Mouse (Mus musculus): ENCODE data around the gene 9130230L23Rik. TPM values are rescaled to one million over a fixed set of nuclear protein-coding genes. Genes with fewer than 3 reads are reported as not detected.

9130230L23Rik gene
- polyA plus RNA-seq, 1 experiment from 2014 or later: 0.35 TPM

GRCm38 (mm10) chr5:65959893-65960596 lies 44.0 kb downstream of the 9130230L23Rik start:
- Histone ChIP-seq H3K4me1 (replicated peaks) (peaks cover 9% of the 10 kb centered on the region), H3K27me3 (ENCODE audit: insufficient read depth, poor library complexity, severe bottlenecking) (no peaks in the 10 kb centered on the region), H3K4me3 (no peak overlapping the region), H3K27ac (no peak overlapping the region), H3K9me3 (no peaks in the 10 kb centered on the region), H3K36me3 (no peaks in the 10 kb centered on the region)
- WGBS: 74% methylated on average over 5 of the region's 5 CpGs
- DNase-seq (ENCODE audit: low spot score): no peak

- Histone ChIP-seq H3K9me3 (no peaks in the 10 kb centered on the region), H3K4me1 (replicated peaks) (peaks cover 13% of the 10 kb centered on the region), H3K27me3 (ENCODE audit: insufficient read depth, poor library complexity, severe bottlenecking) (no peaks in the 10 kb centered on the region), H3K4me3 (no peak overlapping the region), H3K27ac (no peak overlapping the region), H3K36me3 (no peaks in the 10 kb centered on the region)
- DNase-seq (ENCODE audit: low spot score): no peak
- WGBS: 6% methylated on average over 4 of the region's 4 CpGs
Observed at GRCm38 (mm10) chr5:65958597-65958996, 45.5 kb downstream of the 9130230L23Rik start.

- Histone ChIP-seq H3K27me3 (ENCODE audit: insufficient read depth, poor library complexity, severe bottlenecking) (no peaks in the 10 kb centered on the region), H3K36me3 (no peaks in the 10 kb centered on the region), H3K4me1 (replicated peaks) (peaks cover 16% of the 10 kb centered on the region), H3K27ac (peak overlapping the region; percentile 81), H3K9me3 (no peaks in the 10 kb centered on the region), H3K4me3 (peak overlapping the region; percentile 45)
- DNase-seq (ENCODE audit: low spot score): no peak
- 80% methylated on average over 9 of the region's 9 CpGs for WGBS
Observed at GRCm38 (mm10) chr5:65956144-65957008, 47.7 kb downstream of the 9130230L23Rik start.

GRCm38 (mm10) chr5:65955343-65956143 lies 48.5 kb downstream of the 9130230L23Rik start:
- WGBS: 45% methylated on average over 23 of the region's 23 CpGs
- peaks cover 24% of the 10 kb centered on the region for H3K4me1 ChIP-seq (replicated peaks)

GRCm38 (mm10) chr5:65954130-65955080 lies 49.7 kb downstream of the 9130230L23Rik start:
- Histone ChIP-seq H3K27ac (peak overlapping the region; percentile 81), H3K36me3 (no peaks in the 10 kb centered on the region), H3K9me3 (no peaks in the 10 kb centered on the region), H3K4me1 (replicated peaks) (peaks cover 32% of the 10 kb centered on the region), H3K4me3 (no peak overlapping the region), H3K27me3 (ENCODE audit: insufficient read depth, poor library complexity, severe bottlenecking) (no peaks in the 10 kb centered on the region)
- DNase-seq (ENCODE audit: low spot score): no peak
- WGBS: 94% methylated on average over 16 of the region's 16 CpGs

More at GRCm38 (mm10) chr5:65955343-65956143, 48.5 kb downstream of the 9130230L23Rik start:
- Histone ChIP-seq H3K36me3 (no peaks in the 10 kb centered on the region), H3K27ac (peak overlapping the region; percentile 81), H3K9me3 (no peaks in the 10 kb centered on the region), H3K27me3 (ENCODE audit: insufficient read depth, poor library complexity, severe bottlenecking) (no peaks in the 10 kb centered on the region), H3K4me3 (peak overlapping the region; percentile 45)
- peak; percentile 83 for DNase-seq (ENCODE audit: low spot score)

DNA sequence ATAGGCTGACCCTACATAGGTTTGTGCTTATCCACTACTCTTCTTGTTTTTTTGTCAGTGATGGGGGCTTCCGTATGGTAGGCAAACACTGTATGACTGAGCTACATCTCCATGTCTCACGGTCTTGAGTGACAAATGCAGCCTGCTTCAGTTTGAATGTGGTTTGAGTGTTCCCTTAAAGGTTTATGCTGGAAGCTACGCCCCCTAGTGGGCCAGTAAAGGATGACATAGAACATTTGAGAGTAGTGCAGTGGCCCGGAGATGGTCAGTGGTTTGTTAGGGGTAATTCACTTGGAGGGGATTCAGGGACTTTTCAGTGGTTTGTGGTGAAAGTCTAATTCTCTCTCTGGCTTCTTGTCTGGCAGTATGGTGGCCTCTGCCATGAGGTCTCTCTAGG lies 52.6 kb downstream of the 9130230L23Rik start:
- 70% methylated on average over 4 of the region's 4 CpGs for WGBS
- Histone ChIP-seq H3K27me3 (ENCODE audit: insufficient read depth, poor library complexity, severe bottlenecking) (no peaks in the 10 kb centered on the region), H3K27ac (peak overlapping the region; percentile 91), H3K4me1 (replicated peaks) (peaks cover 39% of the 10 kb centered on the region), H3K4me3 (no peak overlapping the region), H3K36me3 (no peaks in the 10 kb centered on the region), H3K9me3 (no peaks in the 10 kb centered on the region)
- DNase-seq (ENCODE audit: low spot score): no peak

- H3K4me3 ChIP-seq: peak overlapping the region; percentile 24
- H3K9me3 ChIP-seq: no peaks in the 10 kb centered on the region
- no peaks in the 10 kb centered on the region for H3K27me3 ChIP-seq (ENCODE audit: insufficient read depth, poor library complexity, severe bottlenecking)
- H3K27ac ChIP-seq: peak overlapping the region; percentile 91
- no peaks in the 10 kb centered on the region for H3K36me3 ChIP-seq
- peak; percentile 71 for DNase-seq (ENCODE audit: low spot score)
- 55% methylated on average over 18 of the region's 18 CpGs for WGBS
- H3K4me1 ChIP-seq (replicated peaks): peaks cover 37% of the 10 kb centered on the region
Observed at GRCm38 (mm10) chr5:65950679-65951512, 53.2 kb downstream of the 9130230L23Rik start.

GRCm38 (mm10) chr5:65950236-65950635 lies 53.8 kb downstream of the 9130230L23Rik start:
- peak overlapping the region; percentile 91 for H3K27ac ChIP-seq
- H3K4me1 ChIP-seq (replicated peaks): peaks cover 31% of the 10 kb centered on the region
- H3K27me3 ChIP-seq (ENCODE audit: insufficient read depth, poor library complexity, severe bottlenecking): no peaks in the 10 kb centered on the region
- DNase-seq (ENCODE audit: low spot score): peak; percentile 77
- no peaks in the 10 kb centered on the region for H3K36me3 ChIP-seq
- WGBS: 31% methylated on average over 6 of the region's 6 CpGs
- peak overlapping the region; percentile 24 for H3K4me3 ChIP-seq
- H3K9me3 ChIP-seq: no peaks in the 10 kb centered on the region

- no peaks in the 10 kb centered on the region for H3K9me3 ChIP-seq
- peaks cover 27% of the 10 kb centered on the region for H3K4me1 ChIP-seq (replicated peaks)
- H3K27ac ChIP-seq: peak overlapping the region; percentile 91
- 41% methylated on average over 3 of the region's 3 CpGs for WGBS
- H3K27me3 ChIP-seq (ENCODE audit: insufficient read depth, poor library complexity, severe bottlenecking): no peaks in the 10 kb centered on the region
- H3K4me3 ChIP-seq: no peak overlapping the region; the same call in 1 of the 2 replicates
- no peaks in the 10 kb centered on the region for H3K36me3 ChIP-seq
- DNase-seq (ENCODE audit: low spot score): peak; percentile 26
Observed at GRCm38 (mm10) chr5:65949822-65950221, 54.3 kb downstream of the 9130230L23Rik start.

DNA sequence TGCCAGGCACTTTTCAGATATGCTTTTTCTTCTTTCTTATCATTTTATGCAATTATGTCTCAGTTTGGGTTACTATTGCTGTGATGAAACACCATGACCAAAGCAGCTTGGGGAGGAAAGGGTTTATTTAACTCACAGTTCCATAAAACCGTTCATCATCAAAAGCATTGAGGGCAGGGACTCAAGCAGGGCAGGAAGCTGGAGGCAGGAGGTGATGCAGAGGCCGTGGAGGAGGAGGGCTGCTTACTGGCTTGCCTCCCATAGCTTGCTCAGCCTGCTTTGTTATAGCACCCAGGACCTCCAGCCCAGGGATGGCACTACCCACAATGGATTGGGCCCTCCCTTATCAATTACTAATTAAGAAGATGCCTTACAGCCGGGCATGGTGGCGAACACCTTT lies 62.9 kb downstream of the 9130230L23Rik start:
- Histone ChIP-seq H3K4me3 (no peak overlapping the region), H3K9me3 (no peaks in the 10 kb centered on the region), H3K27me3 (ENCODE audit: insufficient read depth, poor library complexity, severe bottlenecking) (no peaks in the 10 kb centered on the region), H3K27ac (no peak overlapping the region), H3K4me1 (replicated peaks) (peaks cover 4% of the 10 kb centered on the region), H3K36me3 (no peaks in the 10 kb centered on the region)
- WGBS: 81% methylated on average over 4 of the region's 4 CpGs
- no peak for DNase-seq (ENCODE audit: low spot score)

Data from hindbrain, embryonic 10.5 days (tissue).